Mouse (Mus musculus) MEL (cell line): ENCODE results near the gene Tspan14. TPM values are rescaled to one million over a fixed set of nuclear protein-coding genes. Genes with fewer than 3 reads are reported as not detected.

Experiments used
- DNase-seq: peaks from one replicate; pipeline ENCODE4 v3.0.0; 2011; ENCODE audit warnings: low read depth, low spot score
- H3K27ac ChIP-seq: 2 replicates; pipeline ENCODE4 v1.5.1; 2012; ENCODE audit warnings: low read depth, mild to moderate bottlenecking, control low read depth, low read length, moderate library complexity; ENCODE audit not compliant: control insufficient read depth
- H3K27me3 ChIP-seq, 2 experiments: fragments of 150-350 bp in 1 of 2; sonication (generic) in 1 of 2; 2 replicates each; pipeline ENCODE4 v1.6.1; 2012; ENCODE audit warnings: low read length in 2 of 2, mild to moderate bottlenecking in 2 of 2, improper control_type of control experiment in 1 of 2, moderate library complexity in 1 of 2; ENCODE audit not compliant: insufficient read depth in 2 of 2, control insufficient read depth in 1 of 2
- H3K36me3 ChIP-seq, 2 experiments: 2 replicates each; pipeline ENCODE4 v1.6.1; 2012 to 2014; ENCODE audit warnings: low read length in 2 of 2, improper control_type of control experiment in 1 of 2, inconsistent platforms in 1 of 2, mild to moderate bottlenecking in 1 of 2; ENCODE audit not compliant: insufficient read depth in 2 of 2, control insufficient read depth in 1 of 2
- H3K4me1 ChIP-seq, 2 experiments: fragments of 150-350 bp in 1 of 2; sonication (generic) in 1 of 2; 2 replicates each; pipeline ENCODE4 v1.6.1; 2012; ENCODE audit warnings: low read length in 2 of 2, improper control_type of control experiment in 1 of 2, mild to moderate bottlenecking in 1 of 2; ENCODE audit not compliant: insufficient read depth in 2 of 2, control insufficient read depth in 1 of 2
- H3K4me3 ChIP-seq, 2 experiments: fragments of 150-350 bp in 1 of 2; sonication (generic) in 1 of 2; 2 replicates each; pipeline ENCODE4 v1.5.1; 2012; ENCODE audit warnings: low read depth in 2 of 2, low read length in 2 of 2, mild to moderate bottlenecking in 2 of 2, moderate library complexity in 2 of 2, control low read depth in 1 of 2, improper control_type of control experiment in 1 of 2; ENCODE audit not compliant: control insufficient read depth in 1 of 2, insufficient read depth in 1 of 2
- H3K79me2 ChIP-seq: 2 replicates; pipeline ENCODE4 v1.6.1; 2012; ENCODE audit warnings: mild to moderate bottlenecking, low read length, moderate library complexity; ENCODE audit not compliant: control insufficient read depth, poor library complexity, insufficient read depth
- H3K9ac ChIP-seq: 2 replicates; pipeline ENCODE4 v1.6.1; 2012; ENCODE audit warnings: low read depth, mild to moderate bottlenecking, control low read depth, low read length, moderate library complexity; ENCODE audit not compliant: control insufficient read depth, poor library complexity, severe bottlenecking
- H3K9me3 ChIP-seq: fragments of 150-350 bp; sonication (generic); replicated peaks from 2 replicates; pipeline ENCODE4 v1.6.1; 2012; ENCODE audit warnings: mild to moderate bottlenecking, low read length, improper control_type of control experiment, moderate library complexity; ENCODE audit not compliant: insufficient read depth
- BHLHE40 ChIP-seq: IDR thresholded peaks from 2 replicates; pipeline ENCODE4 v1.6.1; 2012; ENCODE audit warnings: low read depth, mild to moderate bottlenecking, inconsistent platforms, low read length, improper control_type of control experiment, borderline replicate concordance
- CTCF ChIP-seq, 3 experiments: IDR thresholded peaks in 2 of 3; conservative IDR thresholded peaks in 1 of 3; 2 replicates each; pipeline ENCODE4 v1.5.1; 2011 to 2012; ENCODE audit warnings: low read length in 3 of 3, low read depth in 2 of 3, mild to moderate bottlenecking in 2 of 3, improper control_type of control experiment in 1 of 3, inconsistent platforms in 1 of 3, mixed read lengths in 1 of 3, moderate library complexity in 1 of 3; ENCODE audit not compliant: control insufficient read depth in 1 of 3, insufficient read depth in 1 of 3, poor library complexity in 1 of 3, severe bottlenecking in 1 of 3
- GATA1 ChIP-seq: IDR thresholded peaks from 2 replicates; pipeline ENCODE4 v1.6.1; 2011; ENCODE audit warnings: low read depth, low read length, improper control_type of control experiment
- HCFC1 ChIP-seq: IDR thresholded peaks from 2 replicates; pipeline ENCODE4 v1.6.1; 2012; ENCODE audit warnings: low read depth, mild to moderate bottlenecking, inconsistent platforms, low read length, improper control_type of control experiment, moderate library complexity
- KAT2A ChIP-seq: conservative IDR thresholded peaks from 2 replicates; pipeline ENCODE4 v1.6.1; 2012; ENCODE audit warnings: low read depth, low read length, improper control_type of control experiment, inconsistent platforms
- MAZ ChIP-seq: IDR thresholded peaks from 2 replicates; pipeline ENCODE4 v1.6.1; 2012; ENCODE audit warnings: low read depth, mild to moderate bottlenecking, inconsistent platforms, low read length, improper control_type of control experiment
- MXI1 ChIP-seq: IDR thresholded peaks from 2 replicates; pipeline ENCODE4 v1.6.1; 2011; ENCODE audit warnings: mild to moderate bottlenecking, low read depth, low read length, improper control_type of control experiment
- MYC ChIP-seq: IDR thresholded peaks from 2 replicates; pipeline ENCODE4 v1.6.1; 2011; ENCODE audit warnings: low read depth, mild to moderate bottlenecking, low read length, improper control_type of control experiment, moderate library complexity
- POLR2AphosphoS2 ChIP-seq: IDR thresholded peaks from 2 replicates; pipeline ENCODE4 v1.6.1; 2011; ENCODE audit warnings: low read length, improper control_type of control experiment
- POLR2AphosphoS5 ChIP-seq: IDR thresholded peaks from 2 replicates; pipeline ENCODE4 v1.6.1; 2012; ENCODE audit warnings: low read depth, borderline replicate concordance, mild to moderate bottlenecking, inconsistent platforms, low read length, moderate library complexity, mixed read lengths
- SIN3A ChIP-seq: IDR thresholded peaks from 2 replicates; pipeline ENCODE4 v1.6.1; 2012; ENCODE audit warnings: low read length, improper control_type of control experiment, inconsistent platforms
- SMC3 ChIP-seq: IDR thresholded peaks from 2 replicates; pipeline ENCODE4 v1.6.1; 2011; ENCODE audit warnings: low read depth, low read length, improper control_type of control experiment
- TBP ChIP-seq: IDR thresholded peaks from 2 replicates; pipeline ENCODE4 v1.8.0; 2011; ENCODE audit warnings: low read depth, low read length, improper control_type of control experiment
- UBTF ChIP-seq: IDR thresholded peaks from 2 replicates; pipeline ENCODE4 v1.6.1; 2012; ENCODE audit warnings: low read depth, mild to moderate bottlenecking, inconsistent platforms, low read length, improper control_type of control experiment, moderate library complexity, borderline replicate concordance; ENCODE audit not compliant: insufficient read depth
- USF1 ChIP-seq: IDR thresholded peaks from 2 replicates; pipeline ENCODE4 v1.6.1; 2014; ENCODE audit warnings: low read depth, mild to moderate bottlenecking, inconsistent platforms, low read length, improper control_type of control experiment, moderate library complexity
- ZMIZ1 ChIP-seq: IDR thresholded peaks from 2 replicates; pipeline ENCODE4 v1.6.1; 2012; ENCODE audit warnings: low read depth, mild to moderate bottlenecking, inconsistent platforms, low read length, improper control_type of control experiment, moderate library complexity
- ZNF384 ChIP-seq: IDR thresholded peaks from 2 replicates; pipeline ENCODE4 v1.6.1; 2012; ENCODE audit warnings: low read depth, mild to moderate bottlenecking, inconsistent platforms, low read length, improper control_type of control experiment
- polyA plus RNA-seq, 2 experiments: library from polyadenylated mRNA; stranded (reverse) in 1 of 2; unstranded in 1 of 2; fragments of >175 nt in 1 of 2; fragments of >200 nt in 1 of 2; gene quantifications; 2 replicates each; pipeline versions ENCODE4 v1.2.1 to v1.2.4; 2012; ENCODE audit warnings: low replicate concordance in 2 of 2, low read depth in 1 of 2; ENCODE audit not compliant: insufficient read length in 2 of 2, insufficient read depth in 1 of 2, missing spikeins in 1 of 2
- total RNA-seq: library from RNA; depleted of rRNA; stranded (reverse); fragments of 300-350 nt; gene quantifications from 2 replicates; pipeline ENCODE4 v1.2.3, GENCODE M21; 2012

Gene Tspan14
- total and polyA plus RNA-seq, 3 experiments, result 24.8 to 29.9 TPM; not detected in 1

- peaks cover 0 to 26% of the 10 kb centered on the region in 2 experiments; a peak in 2 of 4 replicates for H3K36me3 ChIP-seq
- DNase-seq, result no peak
- no peaks in the 10 kb centered on the region for H3K9me3 ChIP-seq
- no peak overlapping the region for H3K4me3 ChIP-seq
- no peak overlapping the region for H3K27ac ChIP-seq
- TF ChIP-seq POLR2AphosphoS2 (no peak), ZMIZ1 (no peak), UBTF (no peak), MAZ (no peak), BHLHE40 (no peak), HCFC1 (no peak), GATA1 (no peak), KAT2A (no peak)
- no peaks in the 10 kb centered on the region for H3K27me3 ChIP-seq
- H3K9ac ChIP-seq, result no peak overlapping the region
- no peaks in the 10 kb centered on the region for H3K79me2 ChIP-seq
- peaks cover 19 to 29% of the 10 kb centered on the region in 2 experiments for H3K4me1 ChIP-seq
Measured at GRCm38 (mm10) chr14:41005716-41006115, 39.1 kb upstream of the Tspan14 start.

DNA sequence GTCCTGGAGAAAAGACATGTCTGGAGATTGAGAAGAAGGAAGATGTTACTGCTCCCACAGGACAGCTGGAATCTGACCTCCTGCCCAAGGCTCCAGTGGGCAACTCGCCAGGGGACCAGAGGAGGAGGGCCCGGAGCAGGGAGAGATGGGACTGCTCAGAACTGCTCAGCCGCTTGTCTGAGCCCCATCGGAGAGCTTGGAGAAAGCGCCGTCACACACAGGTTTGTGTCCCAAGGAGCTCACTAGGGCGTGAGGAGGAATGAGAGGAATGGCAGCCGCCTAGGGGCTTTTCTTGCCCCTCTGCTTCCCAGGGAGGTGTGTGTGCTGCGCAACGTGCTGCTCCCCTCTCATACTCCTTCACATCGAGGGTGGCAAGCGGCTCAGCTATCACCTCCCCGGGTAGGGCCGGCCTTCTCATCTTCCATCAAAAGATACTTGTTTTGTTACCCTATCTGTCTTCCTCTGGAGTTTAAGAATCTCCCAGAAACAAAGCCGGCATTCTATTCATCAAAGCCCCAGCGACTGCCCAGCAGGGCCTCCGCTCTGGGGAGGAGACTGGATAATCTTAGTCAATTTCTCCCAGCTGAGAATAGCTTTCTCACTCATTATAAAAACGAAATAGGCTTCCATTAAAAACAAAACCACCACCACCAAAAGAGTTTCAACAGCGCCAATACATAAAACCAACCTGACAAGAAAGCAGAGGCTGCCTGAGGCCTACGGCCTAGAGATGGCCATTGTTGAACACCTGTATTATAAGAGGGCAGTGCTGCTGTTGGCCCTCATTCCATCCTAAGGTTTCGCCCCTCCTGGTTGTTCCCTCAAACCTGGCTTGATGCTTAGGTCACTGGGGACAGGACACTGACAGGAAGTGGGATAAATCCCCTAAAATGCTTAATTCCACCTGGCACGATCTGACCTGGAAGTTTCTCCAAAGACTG is 37.9 kb upstream of the Tspan14 start:
- peaks cover 19 to 29% of the 10 kb centered on the region in 2 experiments for H3K4me1 ChIP-seq
- no peaks in the 10 kb centered on the region for H3K9me3 ChIP-seq
- peaks cover 0 to 26% of the 10 kb centered on the region in 2 experiments; a peak in 2 of 4 replicates for H3K36me3 ChIP-seq
- H3K79me2 ChIP-seq, result no peaks in the 10 kb centered on the region
- H3K27me3 ChIP-seq, result no peaks in the 10 kb centered on the region
- TF ChIP-seq POLR2AphosphoS5 (no peak), ZMIZ1 (no peak), TBP (no peak), POLR2AphosphoS2 (no peak), MYC (no peak), HCFC1 (no peak), SIN3A (no peak), MAZ (no peak), SMC3 (no peak), ZNF384 (no peak), CTCF (IDR thresholded peaks at IDR 0.05 in 2 of 3, conservative IDR thresholded peaks at IDR 0.05 in 1 of 3; ENCODE audit: control insufficient read depth in 1 of 3, insufficient read depth in 1 of 3, low read depth in 2 of 3, low read length in 3 of 3, poor library complexity in 1 of 3, severe bottlenecking in 1 of 3) (no peak), MXI1 (no peak), BHLHE40 (no peak), USF1 (no peak)
- H3K27ac ChIP-seq, result no peak overlapping the region
- DNase-seq, result no peak
- no peak overlapping the region for H3K4me3 ChIP-seq
- no peak overlapping the region for H3K9ac ChIP-seq
